Mouse (Mus musculus) thymus, adult 2 months (tissue): ENCODE data around the gene Vmn2r105.

ENCODE experiments used
- CTCF ChIP-seq: fragments of 200-500 bp; IDR thresholded peaks from 2 replicates; pipeline ENCODE4 v1.5.1; 2012; ENCODE audit warnings: mild to moderate bottlenecking, control low read depth, low read length, moderate library complexity, borderline replicate concordance; ENCODE audit not compliant: control insufficient read depth, poor library complexity, insufficient read depth; ENCODE audit errors: extremely low read depth
- POLR2A ChIP-seq: fragments of 200-500 bp; IDR thresholded peaks from 2 replicates; pipeline ENCODE4 v1.6.1; 2012; ENCODE audit warnings: mild to moderate bottlenecking, low read length, control low read depth, moderate library complexity; ENCODE audit not compliant: control insufficient read depth, poor library complexity, insufficient read depth; ENCODE audit errors: extremely low read depth

- TF ChIP-seq CTCF = no peak
- no peak for TF ChIP-seq POLR2A
These were observed at the start of gene Vmn2r105 for GRCm38 (mm10) chr17:20234952-20235351.
